Mouse (Mus musculus) hindbrain, embryonic 10.5 days (tissue): ENCODE measurements at regions not wholly inside any gene's neighbourhood (a gene's known extent, or its start where the extent isn't known, plus 50 kb on each side); places are given as distances from the start of the nearest gene placed in this dataset.
A peak's percentile ranks its signal among the peaks of the same experiment; 100 is the strongest.

ENCODE experiments used
- DNase-seq: peaks from one replicate; pipeline ENCODE4 v3.0.0-alpha.2; 2017; ENCODE audit warnings: low spot score
- H3K27ac ChIP-seq: fragments of 300-500 bp; sonication (generic); 2 replicates; pipeline ENCODE4 v1.5.1; 2016; ENCODE audit warnings: mild to moderate bottlenecking, moderate library complexity
- H3K27me3 ChIP-seq: fragments of 300-500 bp; sonication (generic); 2 replicates; pipeline ENCODE4 v1.6.1; 2016; ENCODE audit warnings: mild to moderate bottlenecking; ENCODE audit not compliant: poor library complexity, insufficient read depth, severe bottlenecking
- H3K36me3 ChIP-seq: fragments of 300-500 bp; sonication (generic); 2 replicates; pipeline ENCODE4 v1.6.1; 2016; ENCODE audit warnings: mild to moderate bottlenecking, moderate library complexity
- H3K4me1 ChIP-seq: fragments of 300-500 bp; sonication (generic); replicated peaks from 2 replicates; pipeline ENCODE4 v1.6.1; 2016; ENCODE audit warnings: mild to moderate bottlenecking
- H3K4me3 ChIP-seq: fragments of 300-500 bp; sonication (generic); 2 replicates; pipeline ENCODE4 v1.5.1; 2016; ENCODE audit warnings: mild to moderate bottlenecking, moderate library complexity
- H3K9me3 ChIP-seq: fragments of 300-500 bp; sonication (generic); 2 replicates; pipeline ENCODE4 v1.6.1; 2016; ENCODE audit warnings: mild to moderate bottlenecking, moderate library complexity
- WGBS: fragments of 180-500 bp; shearing (Covaris S2); methylation state at CpG from one replicate; pipeline ENCODE4 v1.1.7; 2016; 5-methylcytosine and 5-hydroxymethylcytosine counted together

GRCm38 (mm10) chr5:75739336-75739735, 164.6 kb downstream of the Kit start:
- H3K27me3 ChIP-seq: no peaks in the 10 kb centered on the region
- H3K4me3 ChIP-seq: no peak overlapping the region
- 0 out of 2 replicates have a peak, but pooled peaks cover 4% of the 10 kb centered on the region for H3K9me3 ChIP-seq
- no peak for DNase-seq
- peaks cover 32% of the 10 kb centered on the region for H3K4me1 ChIP-seq
- no peaks in the 10 kb centered on the region for H3K36me3 ChIP-seq
- 56% methylated on average over 8 of the region's 8 CpGs for WGBS
- H3K27ac ChIP-seq: peak overlapping the region; percentile 62; the same call in 1 of the 2 replicates

- H3K4me3 ChIP-seq: no peak overlapping the region
- peaks cover 25% of the 10 kb centered on the region for H3K4me1 ChIP-seq
- H3K9me3 ChIP-seq: 0 out of 2 replicates have a peak, but pooled peaks cover 4% of the 10 kb centered on the region
- DNase-seq: no peak
- no peaks in the 10 kb centered on the region for H3K36me3 ChIP-seq
- WGBS: 68% methylated on average over 2 of the region's 2 CpGs
- no peak overlapping the region for H3K27ac ChIP-seq
- H3K27me3 ChIP-seq: no peaks in the 10 kb centered on the region
These were observed 163.7 kb downstream of the Kit start for GRCm38 (mm10) chr5:75738445-75738844.

DNA sequence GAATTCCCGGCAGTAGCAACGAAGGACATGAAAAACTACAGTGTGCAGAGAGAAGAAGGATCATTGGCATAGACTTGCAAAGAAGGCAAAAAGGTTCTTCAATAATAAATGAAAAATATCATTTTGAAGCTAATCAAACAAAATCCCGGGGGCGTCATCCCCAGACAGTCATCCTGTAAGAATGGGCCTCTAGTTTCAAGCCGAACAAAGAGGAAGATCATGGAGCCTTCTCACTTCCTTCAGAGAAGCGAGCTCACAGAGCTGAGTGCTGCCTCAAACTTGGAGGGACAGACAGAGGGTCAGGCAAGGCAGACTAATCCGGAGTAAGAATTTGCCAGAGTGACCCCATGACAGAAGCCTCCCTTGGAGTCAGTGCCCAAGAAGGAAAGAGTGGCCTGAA, 163.0 kb downstream of the Kit start:
- H3K4me1 ChIP-seq: peaks cover 25% of the 10 kb centered on the region
- 88% methylated on average over 7 of the region's 7 CpGs for WGBS
- no peak for DNase-seq
- no peak overlapping the region for H3K4me3 ChIP-seq
- H3K9me3 ChIP-seq: 0 out of 2 replicates have a peak, but pooled peaks cover 4% of the 10 kb centered on the region
- no peaks in the 10 kb centered on the region for H3K27me3 ChIP-seq
- 0 out of 2 replicates have a peak overlapping the region, but pooled peaks have one; percentile 35 for H3K27ac ChIP-seq
- H3K36me3 ChIP-seq: no peaks in the 10 kb centered on the region

DNA sequence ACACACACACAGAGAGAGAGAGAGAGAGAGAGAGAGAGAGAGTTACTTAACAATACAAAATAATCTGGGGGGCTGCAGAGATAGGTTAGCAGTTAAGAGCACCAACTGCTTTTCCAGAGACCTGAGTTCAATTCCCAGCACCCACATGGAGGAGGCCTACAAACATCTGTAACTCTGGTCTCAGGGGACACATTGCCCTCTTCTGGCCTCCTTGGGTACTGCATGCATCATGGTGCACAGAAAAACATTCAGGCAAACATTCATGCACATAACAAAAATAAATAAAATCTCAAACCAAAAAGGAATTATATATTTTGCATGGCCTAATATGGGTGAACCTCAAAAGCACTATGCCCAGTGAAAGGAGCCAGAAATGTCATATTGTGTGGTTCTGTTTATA, 161.6 kb downstream of the Kit start:
- H3K4me1 ChIP-seq: peaks cover 25% of the 10 kb centered on the region
- H3K27ac ChIP-seq: no peak overlapping the region
- no peaks in the 10 kb centered on the region for H3K36me3 ChIP-seq
- H3K9me3 ChIP-seq: 0 out of 2 replicates have a peak, but pooled peaks cover 4% of the 10 kb centered on the region
- no peak for DNase-seq
- H3K4me3 ChIP-seq: no peak overlapping the region
- H3K27me3 ChIP-seq: no peaks in the 10 kb centered on the region

- 93% methylated on average over 14 of the region's 14 CpGs for WGBS
- DNase-seq: no peak
- H3K4me1 ChIP-seq: peaks cover 17% of the 10 kb centered on the region
These were observed 159.8 kb downstream of the Kit start for GRCm38 (mm10) chr5:75734508-75734907.

GRCm38 (mm10) chr5:75734043-75734442, 159.3 kb downstream of the Kit start:
- Histone ChIP-seq H3K4me3 (no peak overlapping the region), H3K9me3 (0 out of 2 replicates have a peak, but pooled peaks cover 4% of the 10 kb centered on the region), H3K4me1 (peaks cover 12% of the 10 kb centered on the region), H3K36me3 (no peaks in the 10 kb centered on the region), H3K27me3 (no peaks in the 10 kb centered on the region), H3K27ac (no peak overlapping the region)
- DNase-seq: no peak
- 96% methylated on average over 6 of the region's 6 CpGs for WGBS

More at GRCm38 (mm10) chr5:75734508-75734907, 159.8 kb downstream of the Kit start:
- 0 out of 2 replicates have a peak, but pooled peaks cover 4% of the 10 kb centered on the region for H3K9me3 ChIP-seq
- no peak overlapping the region for H3K4me3 ChIP-seq
- no peaks in the 10 kb centered on the region for H3K27me3 ChIP-seq
- no peak overlapping the region for H3K27ac ChIP-seq
- no peaks in the 10 kb centered on the region for H3K36me3 ChIP-seq

DNA sequence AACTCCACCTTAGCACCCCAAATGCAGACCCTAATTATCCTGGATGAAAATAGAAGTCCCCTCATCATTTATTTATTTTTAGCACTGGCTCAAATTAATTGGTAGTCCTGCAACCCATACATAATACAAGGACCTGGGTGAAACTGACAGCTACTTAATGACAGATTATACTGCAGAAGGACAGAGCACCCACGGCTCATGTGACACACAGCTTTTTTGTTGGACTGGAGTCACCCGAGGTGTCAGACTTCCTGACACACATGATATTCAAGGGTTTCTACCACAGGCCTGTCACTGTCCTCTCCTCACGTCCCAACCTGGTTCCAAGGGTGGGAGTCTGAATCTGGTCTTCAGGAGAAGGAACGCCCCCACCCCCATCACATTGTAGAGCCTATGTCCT, 156.5 kb downstream of the Kit start:
- Histone ChIP-seq H3K36me3 (no peaks in the 10 kb centered on the region), H3K27ac (no peak overlapping the region), H3K4me1 (no peaks in the 10 kb centered on the region), H3K27me3 (no peaks in the 10 kb centered on the region), H3K4me3 (no peak overlapping the region), H3K9me3 (0 out of 2 replicates have a peak, but pooled peaks cover 4% of the 10 kb centered on the region)
- DNase-seq: no peak
- 85% methylated on average over 4 of the region's 4 CpGs for WGBS

- H3K36me3 ChIP-seq: no peaks in the 10 kb centered on the region
- H3K4me3 ChIP-seq: no peak overlapping the region
- H3K9me3 ChIP-seq: 0 out of 2 replicates have a peak, but pooled peaks cover 4% of the 10 kb centered on the region
- H3K27me3 ChIP-seq: no peaks in the 10 kb centered on the region
- H3K27ac ChIP-seq: no peak overlapping the region
- no peak for DNase-seq
- WGBS: 78% methylated on average over 3 of the region's 3 CpGs
- no peaks in the 10 kb centered on the region for H3K4me1 ChIP-seq
These were observed 156.0 kb downstream of the Kit start for GRCm38 (mm10) chr5:75730698-75731097.

GRCm38 (mm10) chr5:75721291-75721690, 146.6 kb downstream of the Kit start:
- Histone ChIP-seq H3K36me3 (no peaks in the 10 kb centered on the region), H3K27me3 (no peaks in the 10 kb centered on the region), H3K9me3 (0 out of 2 replicates have a peak, but pooled peaks cover under 1% of the 10 kb centered on the region), H3K4me3 (no peak overlapping the region), H3K27ac (no peak overlapping the region), H3K4me1 (no peaks in the 10 kb centered on the region)
- WGBS: 76% methylated on average over 2 of the region's 2 CpGs
- DNase-seq: no peak

- no peaks in the 10 kb centered on the region for H3K27me3 ChIP-seq
- H3K27ac ChIP-seq: no peak overlapping the region
- no peak for DNase-seq
- H3K36me3 ChIP-seq: no peaks in the 10 kb centered on the region
- 87% methylated on average over 15 of the region's 15 CpGs for WGBS
- no peaks in the 10 kb centered on the region for H3K4me1 ChIP-seq
- no peak overlapping the region for H3K4me3 ChIP-seq
- H3K9me3 ChIP-seq: 0 out of 2 replicates have a peak, but pooled peaks cover 2% of the 10 kb centered on the region
These were observed 145.6 kb downstream of the Kit start for GRCm38 (mm10) chr5:75720091-75720940.

DNA sequence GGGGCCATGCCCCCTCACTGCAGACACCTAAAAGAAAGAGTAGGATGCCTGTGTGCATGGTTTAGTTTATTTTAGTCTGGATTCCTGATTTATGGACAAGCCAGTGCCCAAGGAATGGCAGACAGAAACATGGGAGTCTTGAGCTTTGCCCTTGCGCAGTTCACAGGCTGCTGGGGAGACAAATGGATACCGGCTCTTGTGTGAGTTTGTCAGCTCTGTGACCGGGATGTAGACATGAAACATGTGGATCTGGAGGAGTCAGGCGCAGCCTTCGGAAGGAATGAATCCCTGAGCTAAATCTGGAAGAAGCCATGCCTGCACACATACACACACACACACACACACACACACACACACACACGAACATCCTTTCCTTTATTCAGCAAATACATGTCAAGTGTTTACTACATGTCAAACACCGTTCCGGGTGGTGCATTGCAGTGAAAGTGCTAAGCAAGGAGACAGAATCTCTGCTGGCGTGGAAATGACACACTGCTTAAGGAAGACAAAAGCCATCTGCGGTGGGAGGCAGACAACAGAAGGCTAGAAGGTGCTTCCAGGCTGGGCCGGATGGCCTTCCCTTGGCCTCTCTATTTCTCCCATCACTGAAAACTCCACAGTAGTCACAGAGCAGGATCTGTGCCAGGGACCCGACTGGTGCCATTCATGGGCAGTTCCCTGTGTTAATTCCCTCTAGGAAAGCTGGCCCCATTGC, 144.0 kb downstream of the Kit start:
- DNase-seq: no peak
- Histone ChIP-seq H3K27ac (no peak overlapping the region), H3K27me3 (no peaks in the 10 kb centered on the region), H3K36me3 (no peaks in the 10 kb centered on the region), H3K4me1 (no peaks in the 10 kb centered on the region), H3K4me3 (no peak overlapping the region), H3K9me3 (0 out of 2 replicates have a peak, but pooled peaks cover 2% of the 10 kb centered on the region)
- WGBS: 84% methylated on average over 12 of the region's 12 CpGs
